Mouse (Mus musculus): Measurements from ENCODE around the gene Gm10803. TPM values are rescaled to one million over a fixed set of nuclear protein-coding genes. Genes with fewer than 3 reads are reported as not detected.
"Not testable (repeated sequence)": the region's sequence is repeated elsewhere in the genome, so short reads cannot be mapped to it uniquely, and the experiment has no call there.

Gene Gm10803
- total RNA-seq (2021): not detected

DNA sequence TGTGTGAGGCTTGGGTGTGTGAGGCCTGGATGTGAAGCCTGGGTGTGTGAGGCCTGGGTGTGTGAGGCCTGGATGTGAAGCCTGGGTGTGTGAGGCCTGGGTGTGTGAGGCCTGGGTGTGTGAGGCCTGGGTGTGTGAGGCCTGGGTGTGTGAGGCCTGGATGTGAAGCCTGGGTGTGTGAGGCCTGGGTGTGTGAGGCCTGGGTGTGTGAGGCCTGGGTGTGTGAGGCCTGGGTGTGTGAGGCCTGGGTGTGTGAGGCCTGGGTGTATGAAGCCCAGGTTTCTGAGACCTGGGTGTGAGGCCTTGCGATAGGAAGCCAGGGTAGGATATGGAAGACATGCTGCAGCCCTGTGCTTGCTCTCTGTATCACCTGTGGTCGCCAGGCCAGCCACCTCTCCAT, at the start of gene Gm10803:
Gm10803 (plus strand) TSS at position 301 of the 400 bp plus-strand sequence.
- DNase-seq: not testable (repeated sequence)

- DNase-seq: no peak
Measured at GRCm38 (mm10) chr2:93510839-93511238, 49.5 kb upstream of the Gm10803 start.

GRCm38 (mm10) chr2:93512130-93512529, 48.2 kb upstream of the Gm10803 start:
- no peak for DNase-seq

DNA sequence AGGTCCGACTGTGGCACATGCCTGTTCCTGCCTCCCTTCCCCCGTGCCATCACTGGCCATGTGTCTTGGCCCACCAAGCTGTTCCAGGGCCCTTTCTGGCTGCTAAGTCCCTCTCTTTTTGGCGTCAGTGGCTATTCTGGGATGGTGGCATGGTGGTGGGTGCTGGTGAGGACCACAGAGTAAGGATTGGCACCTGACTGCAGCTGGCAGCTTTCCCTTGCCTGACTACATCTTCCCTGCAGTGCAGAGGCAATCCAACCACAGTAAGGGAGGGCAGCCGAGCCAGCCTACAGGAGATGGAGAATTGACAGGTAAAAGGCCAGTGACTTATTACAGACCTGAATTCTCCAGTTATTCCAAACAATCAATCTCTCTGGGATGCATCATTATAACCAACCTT, 45.1 kb upstream of the Gm10803 start:
- DNase-seq: no peak

DNA sequence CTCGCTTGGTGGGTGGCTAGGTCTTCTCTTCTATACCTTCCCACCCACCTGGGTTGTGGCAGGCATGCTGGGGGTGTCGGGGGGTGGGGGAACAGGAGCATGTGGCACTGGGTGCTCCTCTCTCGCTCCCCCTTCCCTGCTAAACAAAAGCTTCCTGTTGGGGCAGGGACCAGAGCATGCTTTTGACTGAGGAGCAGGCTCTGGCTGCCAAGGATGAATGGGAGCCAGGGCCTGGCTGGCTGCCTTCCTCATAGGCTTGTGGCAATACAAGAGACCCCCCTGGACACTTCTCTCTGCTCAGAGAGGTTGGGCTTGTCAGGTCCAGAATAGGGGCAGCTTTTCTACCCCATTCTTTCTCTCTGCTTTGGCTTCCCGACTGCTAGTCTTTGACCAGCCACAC, 39.3 kb upstream of the Gm10803 start:
- peak; percentile 39 to 43 for DNase-seq

DNA sequence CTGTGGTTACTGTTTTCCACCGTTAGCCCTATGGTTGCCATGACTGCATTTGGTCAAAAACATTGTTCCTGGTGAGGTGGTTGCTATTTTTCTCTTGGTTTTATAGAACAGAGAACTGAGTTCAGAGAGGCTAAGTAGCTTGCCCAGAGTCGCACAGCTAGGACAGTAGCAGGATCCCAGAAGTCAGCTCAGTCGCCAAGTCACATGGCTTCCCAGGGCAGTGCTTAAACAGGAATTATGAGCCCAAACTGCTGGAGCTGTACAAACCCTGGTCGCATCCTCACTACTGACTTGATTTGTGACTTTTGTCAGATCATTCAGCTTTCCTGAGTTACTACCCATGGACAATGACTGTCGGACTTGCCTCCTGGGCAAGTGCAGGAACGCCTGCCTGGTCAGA, 38.8 kb upstream of the Gm10803 start:
- no peak for DNase-seq

GRCm38 (mm10) chr2:93522005-93522404, 38.4 kb upstream of the Gm10803 start:
- DNase-seq: no peak

DNA sequence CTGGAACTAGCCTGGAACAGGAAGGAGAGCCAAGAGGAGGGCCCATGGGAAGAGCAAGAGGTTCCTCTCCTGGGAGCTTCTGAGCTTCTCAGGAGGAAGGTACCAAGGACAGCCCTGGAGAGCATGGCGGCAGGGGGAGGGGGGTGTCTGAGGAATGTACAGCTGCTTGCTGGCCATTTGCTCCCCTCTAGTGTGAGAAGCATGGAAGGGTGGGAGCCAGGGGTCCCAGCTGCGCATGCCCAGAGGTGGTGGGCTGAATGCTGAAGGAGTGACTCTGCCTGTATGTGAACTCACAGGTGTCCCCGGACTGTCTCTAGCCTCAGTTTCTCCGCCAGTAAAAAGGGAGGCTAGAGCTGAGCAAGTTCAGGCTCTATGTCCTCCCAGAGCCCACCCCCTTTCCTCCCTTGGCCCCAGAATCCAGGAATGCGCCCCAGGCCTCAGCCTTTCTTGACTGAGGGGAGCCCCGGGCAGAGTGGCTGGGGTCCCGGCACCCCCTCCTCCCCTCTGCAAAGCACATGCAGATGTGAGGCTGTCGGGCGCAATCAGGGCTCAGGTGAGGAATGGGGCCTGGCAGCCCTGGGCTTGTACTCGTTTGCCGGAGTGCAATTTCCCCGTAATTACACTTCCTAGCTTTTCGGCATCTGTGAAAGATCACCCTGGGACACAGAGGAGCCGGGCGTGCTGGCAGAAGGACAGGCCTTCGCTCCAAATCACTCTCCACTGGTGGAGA, 35.2 kb upstream of the Gm10803 start:
- DNase-seq: no peak

DNA sequence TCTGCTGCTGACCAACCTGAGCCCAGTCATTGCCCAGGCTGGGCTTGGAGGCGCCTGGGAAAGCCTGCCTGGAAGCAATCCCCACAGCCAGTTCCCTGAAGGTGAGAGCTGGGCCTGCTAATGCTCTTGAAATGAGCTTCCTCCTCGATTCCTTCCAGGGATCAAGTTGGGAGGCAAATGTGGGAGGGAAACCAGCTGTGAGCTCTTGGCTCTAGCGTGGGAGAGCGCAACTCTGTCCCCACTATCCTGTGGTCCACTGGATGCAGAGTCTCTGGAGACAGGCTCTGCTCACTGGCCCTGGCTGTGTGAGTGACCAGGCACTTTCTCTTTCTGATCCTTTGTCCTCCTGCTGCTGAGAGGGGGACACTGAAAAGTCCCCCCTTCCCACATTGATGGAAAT, 30.8 kb upstream of the Gm10803 start:
- DNase-seq: no peak

GRCm38 (mm10) chr2:93533891-93534290, 26.5 kb upstream of the Gm10803 start:
- no peak for DNase-seq

DNA sequence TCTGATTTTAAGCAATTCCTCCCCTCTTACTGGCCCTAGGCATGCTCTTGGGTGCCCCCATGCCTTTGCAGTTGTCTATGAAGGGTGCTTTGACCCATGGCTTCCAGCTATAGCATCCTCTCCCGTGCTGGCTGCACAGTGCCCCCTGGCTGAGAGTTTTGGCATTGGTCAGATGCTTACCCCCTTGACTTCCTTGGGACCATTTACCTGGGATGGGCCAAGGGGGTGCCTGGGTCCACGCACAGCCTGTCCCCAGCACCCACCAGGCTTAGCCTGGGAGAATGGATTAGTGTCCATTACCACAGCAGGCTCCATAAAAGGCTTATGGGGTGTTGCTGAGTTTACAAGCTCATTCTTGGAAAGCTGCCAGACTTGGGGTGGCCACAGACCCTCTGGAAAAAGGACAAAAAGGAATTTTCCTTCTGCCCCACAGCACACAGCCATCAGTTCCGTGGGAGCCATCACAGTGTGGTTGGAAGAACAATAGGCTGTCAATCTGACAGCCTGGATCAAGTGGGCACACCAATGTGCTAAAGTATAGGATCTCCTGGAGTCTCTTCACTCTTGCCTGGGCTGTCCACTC, 22.9 kb upstream of the Gm10803 start:
- no peak for DNase-seq

DNA sequence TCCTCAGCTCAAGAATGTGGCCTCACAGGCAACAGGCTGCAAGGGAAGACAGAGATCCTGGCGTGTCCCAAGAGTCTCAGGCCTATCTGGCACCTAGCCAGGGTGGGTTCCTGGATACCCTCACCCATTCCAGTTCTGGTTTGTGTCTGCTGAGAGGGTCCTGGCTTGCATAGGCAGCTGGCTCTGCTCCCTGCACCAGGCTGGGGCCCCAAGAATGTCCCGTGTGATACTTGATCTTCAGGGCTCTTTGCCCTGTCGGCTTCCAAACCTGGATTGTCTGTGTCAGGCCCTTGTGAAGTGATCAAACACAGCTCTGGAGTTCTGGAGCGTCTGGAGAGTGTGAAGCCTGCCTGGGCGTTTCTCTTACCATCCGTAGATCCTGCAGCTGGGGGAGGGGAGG, 22.2 kb upstream of the Gm10803 start:
- DNase-seq: no peak

DNA sequence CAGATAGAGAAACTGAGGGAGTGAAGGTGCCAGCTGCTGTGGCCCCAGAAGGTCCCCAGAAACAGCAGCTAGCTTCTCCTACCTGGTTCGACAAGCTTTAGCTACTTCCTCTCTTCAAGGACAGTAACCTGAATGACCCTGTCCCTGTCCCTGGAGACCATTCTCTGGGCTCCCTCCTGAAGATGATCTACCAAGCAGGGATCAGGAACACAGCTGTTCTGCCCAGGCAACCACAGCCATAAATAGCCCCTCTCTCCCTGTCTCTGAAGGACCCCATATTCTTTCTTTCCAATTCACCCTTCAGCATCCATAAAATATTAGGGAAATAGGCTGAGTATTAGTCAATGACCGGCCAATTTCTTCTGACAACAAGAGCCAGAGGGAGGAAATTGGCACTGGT, 18.6 kb upstream of the Gm10803 start:
- no peak for DNase-seq

DNA sequence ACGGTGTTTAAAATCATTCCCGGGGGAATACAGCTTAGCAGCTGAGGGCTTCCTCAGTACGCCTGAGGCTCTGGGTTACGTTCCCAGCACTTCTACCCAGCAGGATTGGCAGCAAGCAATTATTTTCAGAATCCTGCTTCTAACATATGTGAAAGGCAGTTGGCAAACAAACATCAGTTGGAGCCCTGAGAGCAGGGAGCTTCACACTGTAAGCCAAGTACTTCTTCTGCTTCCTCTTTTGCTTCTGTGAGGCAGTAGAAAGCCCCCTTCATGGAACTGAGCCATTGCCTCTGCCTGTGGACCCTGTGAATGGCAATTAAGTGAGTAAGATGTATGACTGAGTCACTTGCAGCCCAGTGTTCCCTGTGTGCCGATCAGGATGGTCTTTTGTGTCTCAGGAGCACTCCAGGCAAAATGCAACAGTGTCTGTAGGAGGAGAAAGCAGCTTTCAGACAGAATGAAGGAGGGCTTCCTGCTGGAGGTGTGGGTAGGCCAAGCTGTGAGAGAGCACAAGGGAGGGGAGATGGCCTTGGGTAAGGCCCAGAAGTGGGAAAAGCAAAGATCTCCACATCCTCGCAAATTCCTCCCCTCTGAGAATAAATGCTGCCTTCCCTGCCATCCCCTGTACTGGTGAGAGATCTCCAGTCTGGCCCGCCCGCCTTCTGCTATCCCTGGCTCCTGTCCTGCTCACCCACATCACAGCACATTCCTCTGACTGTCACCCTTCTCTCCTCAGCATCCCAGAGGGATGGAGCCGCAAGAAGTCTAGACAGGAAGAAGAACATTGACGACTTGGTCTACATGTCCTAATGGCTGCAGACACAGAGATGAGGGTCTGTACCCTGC, 7.5 kb upstream of the Gm10803 start:
- peak; percentile 21 to 26 for DNase-seq

DNA sequence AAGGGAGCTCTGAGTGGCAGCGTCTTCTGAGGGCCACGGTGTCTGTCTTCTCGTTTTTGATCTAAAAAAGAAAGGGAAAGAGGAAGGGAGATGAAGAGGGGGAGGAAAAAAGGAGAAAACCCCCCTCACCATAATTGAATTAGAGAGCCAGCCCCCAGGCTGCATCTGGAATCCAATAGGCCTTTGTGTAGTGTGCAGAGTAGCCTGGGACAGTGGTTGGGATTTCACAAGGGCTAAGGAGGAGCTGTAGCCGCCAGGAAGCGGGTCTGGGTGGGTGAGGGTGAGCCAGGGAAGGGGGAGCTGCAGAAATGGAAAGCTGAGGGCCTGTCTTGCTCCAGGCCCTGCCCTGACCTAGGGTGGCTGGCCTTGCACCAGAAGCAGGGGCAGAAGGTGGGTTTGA, 6.5 kb upstream of the Gm10803 start:
- DNase-seq: no peak

GRCm38 (mm10) chr2:93565647-93566046, 5.3 kb downstream of the Gm10803 start:
- DNase-seq: no peak

- peak in 1 of 2 experiments; percentile 13 for DNase-seq
Measured at GRCm38 (mm10) chr2:93567675-93568074, 7.3 kb downstream of the Gm10803 start.

GRCm38 (mm10) chr2:93572565-93572964, 12.2 kb downstream of the Gm10803 start:
- peak; percentile 18 to 35 for DNase-seq

GRCm38 (mm10) chr2:93581271-93581670, 20.9 kb downstream of the Gm10803 start:
- no peak for DNase-seq

DNA sequence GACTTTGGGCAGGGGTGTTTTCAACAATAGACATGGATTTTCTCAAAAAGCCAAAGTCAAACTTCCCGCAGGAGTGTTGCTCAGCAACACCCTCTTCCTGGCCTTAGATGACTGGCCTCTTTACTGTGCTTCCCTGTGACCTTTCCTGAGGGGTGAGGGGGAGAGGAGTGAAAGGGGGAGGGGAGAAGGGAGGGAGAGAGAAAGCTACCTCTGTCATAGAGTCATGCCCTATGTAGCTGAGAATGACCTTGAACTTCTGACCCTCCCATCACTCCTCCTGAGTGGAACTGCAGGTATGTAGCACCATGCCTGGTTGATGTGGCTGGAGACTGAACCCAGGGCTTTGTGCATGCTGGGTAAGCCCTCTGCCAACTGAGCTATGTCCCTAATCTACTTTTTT, 25.5 kb downstream of the Gm10803 start:
- DNase-seq: no peak

DNA sequence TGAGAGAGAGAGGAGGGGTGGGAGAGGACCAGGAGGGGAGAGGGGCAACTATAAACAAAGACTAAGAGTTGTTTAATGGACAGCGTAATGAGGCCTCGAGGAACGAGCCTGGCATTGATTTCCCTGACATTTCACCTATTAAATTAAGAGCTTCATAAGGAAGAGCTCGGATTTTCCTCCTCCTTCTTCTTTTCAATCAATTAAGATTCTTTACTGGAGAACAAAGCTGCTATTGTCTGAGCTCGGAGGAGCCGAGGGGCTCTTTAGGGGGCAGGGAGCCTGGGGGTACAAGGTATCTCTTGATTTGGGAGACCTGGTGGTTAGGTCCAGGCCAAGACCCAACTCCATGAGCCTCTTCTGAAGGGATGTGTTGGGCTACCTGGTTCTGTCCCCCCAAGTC, 27.1 kb downstream of the Gm10803 start:
- DNase-seq: no peak

GRCm38 (mm10) chr2:93589875-93590274, 29.5 kb downstream of the Gm10803 start:
- no peak for DNase-seq

DNA sequence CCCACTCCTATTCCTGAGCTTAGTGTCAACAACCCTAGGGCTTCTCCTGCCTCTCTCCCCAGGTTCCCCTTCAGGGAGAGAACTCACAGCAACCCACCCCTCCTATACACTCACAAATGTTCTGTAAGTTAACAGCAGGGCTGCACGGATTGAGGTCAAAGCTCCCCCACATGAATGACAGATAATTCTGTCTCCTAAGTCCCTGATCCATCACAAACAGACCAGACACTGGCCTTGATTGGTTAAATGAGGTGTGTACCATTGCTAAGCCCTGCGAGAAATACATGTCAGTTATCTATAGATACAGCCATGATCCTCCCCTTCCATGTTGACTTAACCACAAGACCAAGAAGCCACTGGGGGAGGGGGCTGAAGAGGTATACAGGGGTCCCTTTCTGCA, 31.3 kb downstream of the Gm10803 start:
- DNase-seq: no peak
